Comparison of ENCODE assay signal across 20 mouse cellular contexts in genomic region chr9:61720206-61720605, GRCm38 (mm10).
DNase-seq lines count a peak whose midpoint lies in the region; ATAC-seq and TF ChIP-seq lines count a peak whose summit lies in the region.
"Had no signal": no experiment of that assay in that cellular context is flagged by ENCODE, and none has a peak within 500 bp of the region (broad histone marks: within the 10 kb centered on the region; RNA-seq: fewer than 3 reads in every experiment).

No protein-coding gene starts in this region.

- H3K27me3 ChIP-seq in embryonic facial prominence, embryonic 11.5 days (ENCODE audit: control insufficient read depth, insufficient read depth, low read length), result no peaks in the 10 kb centered on the region
- peaks cover 14% of the 10 kb centered on the region for H3K27me3 ChIP-seq in embryonic facial prominence, embryonic 10.5 days (replicated peaks; ENCODE audit: low read depth, poor library complexity, severe bottlenecking)
- peaks cover 22% of the 10 kb centered on the region for H3K27me3 ChIP-seq in limb, embryonic 10.5 days (ENCODE audit: low read depth, poor library complexity, severe bottlenecking)

- H3K4me2 ChIP-seq in embryonic facial prominence, embryonic 11.5 days (ENCODE audit: low read depth, low read length), result no peak overlapping the region
- H3K4me2 ChIP-seq: embryonic facial prominence, embryonic 15.5 days; heart, embryonic 15.5 days had no signal

- WGBS in embryonic facial prominence, embryonic 11.5 days, result 65% methylated on average over 5 of the region's 5 CpGs
- 65% methylated on average over 5 of the region's 5 CpGs for WGBS in embryonic facial prominence, embryonic 10.5 days
- WGBS in limb, embryonic 10.5 days, result 86% methylated on average over 5 of the region's 5 CpGs

- DNase-seq in embryonic facial prominence, embryonic 11.5 days (ENCODE audit: low spot score), result peak; percentile 14
- no peak for DNase-seq in embryonic facial prominence, embryonic 10.5 days (ENCODE audit: low spot score)
- DNase-seq in left cerebral cortex, postnatal 4 days, result peak; percentile 44
- no peak for DNase-seq in left cerebral cortex, adult 2 months (ENCODE audit: extremely low spot score in 1 of 2, low spot score in 2 of 2)
- peak; percentile 47 for DNase-seq in CD4-positive, CD25-positive, alpha-beta regulatory T cell, adult 2 months (ENCODE audit: low read depth, low spot score)
- no peak for DNase-seq in limb, embryonic 10.5 days (ENCODE audit: low spot score)
- DNase-seq in heart, postnatal 36 days, result no peak
- DNase-seq in adrenal gland, postnatal 36 days, result no peak
- DNase-seq: adrenal gland, postnatal 14 days; cerebellum, adult 2 months; gastrocnemius, postnatal 14 days; heart, adult 2 months; kidney, adult 9 months; kidney, postnatal 4 days; liver; lung, adult 2 months; lung, postnatal 4 days; right cerebral cortex, postnatal 4 days had no signal

- no peaks in the 10 kb centered on the region for H3K36me3 ChIP-seq in embryonic facial prominence, embryonic 11.5 days (replicated peaks; ENCODE audit: control insufficient read depth, insufficient read depth, low read depth, low read length)
- H3K36me3 ChIP-seq in embryonic facial prominence, embryonic 10.5 days (replicated peaks), result no peaks in the 10 kb centered on the region
- H3K36me3 ChIP-seq in limb, embryonic 10.5 days, result no peaks in the 10 kb centered on the region
- H3K36me3 ChIP-seq: embryonic facial prominence, embryonic 15.5 days; heart, embryonic 15.5 days had no signal

- no peak for ATAC-seq in embryonic facial prominence, embryonic 11.5 days (replicated peaks; ENCODE audit: insufficient number of reproducible peaks, low FRiP score, low TSS enrichment, low read depth)

- TF ChIP-seq CTCF in left cerebral cortex, adult 2 months (IDR thresholded peaks at IDR 0.05), result no peak

- intact Hi-C loops in left cerebral cortex, postnatal 4 days (cut with DNase I), result no loop called here
- intact Hi-C loops in left cerebral cortex, adult 2 months (cut with DNase I), result no loop called here
- intact Hi-C loops in heart, postnatal 36 days (cut with DNase I), result no loop called here

- no peaks in the 10 kb centered on the region for H3K9me3 ChIP-seq in embryonic facial prominence, embryonic 11.5 days (replicated peaks; ENCODE audit: control insufficient read depth, low read length)
- H3K9me3 ChIP-seq in embryonic facial prominence, embryonic 10.5 days, result no peaks in the 10 kb centered on the region
- no peaks in the 10 kb centered on the region for H3K9me3 ChIP-seq in limb, embryonic 10.5 days (replicated peaks)
- H3K9me3 ChIP-seq: embryonic facial prominence, embryonic 15.5 days; heart, embryonic 15.5 days had no signal

- no peak overlapping the region for H3K4me3 ChIP-seq in embryonic facial prominence, embryonic 11.5 days (ENCODE audit: low read depth, low read length)
- H3K4me3 ChIP-seq in embryonic facial prominence, embryonic 10.5 days, result no peak overlapping the region
- H3K4me3 ChIP-seq in left cerebral cortex, adult 2 months, result no peak overlapping the region
- no peak overlapping the region for H3K4me3 ChIP-seq in limb, embryonic 10.5 days
- H3K4me3 ChIP-seq: embryonic facial prominence, embryonic 15.5 days; heart, adult 2 months; heart, embryonic 15.5 days had no signal

- H3K9ac ChIP-seq in embryonic facial prominence, embryonic 11.5 days (replicated peaks; ENCODE audit: low read length), result no peak overlapping the region
- H3K9ac ChIP-seq: embryonic facial prominence, embryonic 15.5 days; heart, embryonic 15.5 days had no signal

- H3K27ac ChIP-seq in embryonic facial prominence, embryonic 11.5 days (replicated peaks; ENCODE audit: low read depth, low read length), result no peak overlapping the region
- H3K27ac ChIP-seq in embryonic facial prominence, embryonic 10.5 days (replicated peaks), result no peak overlapping the region
- no peak overlapping the region for H3K27ac ChIP-seq in left cerebral cortex, adult 2 months
- peak overlapping the region; percentile 59 for H3K27ac ChIP-seq in limb, embryonic 10.5 days
- H3K27ac ChIP-seq: embryonic facial prominence, embryonic 15.5 days; heart, adult 2 months; heart, embryonic 15.5 days had no signal

- H3K4me1 ChIP-seq in embryonic facial prominence, embryonic 11.5 days (ENCODE audit: control insufficient read depth, insufficient read depth, low read length), result peaks cover 3% of the 10 kb centered on the region; the same call in 1 of the 2 replicates
- H3K4me1 ChIP-seq in embryonic facial prominence, embryonic 10.5 days, result peaks cover 20% of the 10 kb centered on the region
- H3K4me1 ChIP-seq in limb, embryonic 10.5 days, result peaks cover 33% of the 10 kb centered on the region

Comparison
In these comparisons a context has a peak if more than half of its experiments do, and no peak if none do; other contexts are left out.
1. DNase-seq: peak in embryonic facial prominence, embryonic 11.5 days (single experiment), left cerebral cortex, postnatal 4 days (single experiment) and CD4-positive, CD25-positive, alpha-beta regulatory T cell, adult 2 months (single experiment); none in embryonic facial prominence, embryonic 10.5 days (single experiment), left cerebral cortex, adult 2 months (0 of 2), limb, embryonic 10.5 days (single experiment), heart, postnatal 36 days (0 of 2) and adrenal gland, postnatal 36 days (0 of 2).